Mouse (Mus musculus): ENCODE results near the gene Pde8b.

Pde8b gene

GRCm38 (mm10) chr13:95077688-95078087, 172.4 kb downstream of the Pde8b start:
- no peak for DNase-seq

GRCm38 (mm10) chr13:95076142-95076541, 174.0 kb downstream of the Pde8b start:
- DNase-seq = no peak

- DNase-seq = no peak
Observed at GRCm38 (mm10) chr13:95073445-95074172, 176.5 kb downstream of the Pde8b start.

- DNase-seq = no peak
Observed at GRCm38 (mm10) chr13:95070268-95070667, 179.9 kb downstream of the Pde8b start.

GRCm38 (mm10) chr13:95067854-95068253, 182.3 kb downstream of the Pde8b start:
- no peak for DNase-seq

GRCm38 (mm10) chr13:95063390-95064017, 186.6 kb downstream of the Pde8b start:
- DNase-seq = no peak

GRCm38 (mm10) chr13:95058885-95059284, 191.3 kb downstream of the Pde8b start:
- DNase-seq = no peak

- DNase-seq = no peak
Observed at GRCm38 (mm10) chr13:95056501-95057280, 193.4 kb downstream of the Pde8b start.

- no peak for DNase-seq
Observed at GRCm38 (mm10) chr13:95055742-95056388, 194.3 kb downstream of the Pde8b start.

- DNase-seq = no peak
Observed at GRCm38 (mm10) chr13:95052421-95052820, 197.7 kb downstream of the Pde8b start.

GRCm38 (mm10) chr13:95050398-95050797, 199.7 kb downstream of the Pde8b start:
- DNase-seq = no peak

GRCm38 (mm10) chr13:95044108-95044507, 206.0 kb downstream of the Pde8b start:
- DNase-seq = no peak

GRCm38 (mm10) chr13:95040140-95040738, 209.9 kb downstream of the Pde8b start:
- no peak for DNase-seq

GRCm38 (mm10) chr13:95038200-95038599, 211.9 kb downstream of the Pde8b start:
- no peak for DNase-seq

GRCm38 (mm10) chr13:95034715-95035114, 215.4 kb downstream of the Pde8b start:
- no peak for DNase-seq

GRCm38 (mm10) chr13:95034094-95034493, 216.0 kb downstream of the Pde8b start:
- no peak for DNase-seq

GRCm38 (mm10) chr13:95032973-95033372, 217.2 kb downstream of the Pde8b start:
- DNase-seq = no peak

GRCm38 (mm10) chr13:95032127-95032831, 217.9 kb downstream of the Pde8b start:
- no peak for DNase-seq

- no peak for DNase-seq
Observed at GRCm38 (mm10) chr13:95030828-95031227, 219.3 kb downstream of the Pde8b start.

GRCm38 (mm10) chr13:95020216-95020615, 229.9 kb downstream of the Pde8b start:
- no peak for DNase-seq

GRCm38 (mm10) chr13:95019345-95019744, 230.8 kb downstream of the Pde8b start:
- no peak for DNase-seq

GRCm38 (mm10) chr13:95017916-95018315, 232.2 kb downstream of the Pde8b start:
- peak; percentile 46 for DNase-seq

Measured in cerebellum, adult 9-11 months (tissue).